Mouse (Mus musculus): ENCODE data around the gene Dynlt1c.
"Not testable (repeated sequence)": the region's sequence is repeated elsewhere in the genome, so short reads cannot be mapped to it uniquely, and the experiment has no call there.

DNA sequence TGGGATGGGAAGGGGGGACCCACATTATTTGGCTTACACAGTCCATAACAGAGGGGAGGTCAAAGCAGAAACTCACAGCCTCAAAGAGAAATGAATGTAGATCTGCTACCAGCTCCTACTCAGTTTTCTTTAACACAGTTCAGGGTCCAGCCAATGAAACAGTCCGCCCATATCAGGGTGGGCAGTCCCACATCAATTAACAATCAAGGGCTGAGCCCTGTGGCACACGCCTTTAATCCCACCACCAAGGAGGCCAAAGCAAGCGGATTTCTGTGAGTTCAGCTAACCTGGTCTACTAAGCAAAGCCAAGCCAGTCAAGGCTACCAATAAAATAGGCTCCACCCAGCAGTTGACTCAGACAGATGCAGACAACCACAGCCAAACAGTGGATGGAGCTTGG is 7.6 kb upstream of the Dynlt1c start:
- TF ChIP-seq GATA1, TAL1 (IDR thresholded peaks at IDR 0.05; ENCODE audit: low read length): not testable (repeated sequence)
